Mouse (Mus musculus): ENCODE results near the gene Tagap1.
"Not testable (repeated sequence)": the region's sequence is repeated elsewhere in the genome, so short reads cannot be mapped to it uniquely, and the experiment has no call there.

Gene Tagap1

GRCm38 (mm10) chr17:6960776-6961175, at the start of gene Tagap1:
Gene Tagap1, minus strand, starts transcription at chr17:6961156.
- peak in 1 of 2 experiments; percentile 40 for DNase-seq

DNA sequence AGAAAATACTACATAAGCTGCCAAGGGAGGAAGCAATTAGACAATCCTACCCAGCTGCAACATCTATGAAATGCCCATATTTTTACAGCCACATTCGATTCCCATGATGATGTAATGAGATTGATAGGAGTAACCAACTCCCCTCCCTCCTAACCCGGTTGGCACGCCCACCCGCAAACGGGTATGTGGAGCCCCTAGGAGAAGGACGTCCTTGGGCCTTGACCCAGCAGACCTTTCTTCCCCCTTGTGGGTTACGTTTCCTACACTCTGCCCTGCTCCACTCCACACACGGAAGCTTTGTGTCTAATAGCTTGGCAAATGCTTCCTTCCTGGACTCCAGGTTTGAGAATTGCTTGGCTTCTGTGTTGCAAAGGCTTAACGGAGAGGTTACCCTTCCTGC, 48.9 kb upstream of the Tagap1 start:
- DNase-seq, result not testable (repeated sequence)

- not testable (repeated sequence) for DNase-seq
Observed at GRCm38 (mm10) chr17:7009440-7009839, 48.5 kb upstream of the Tagap1 start.

DNA sequence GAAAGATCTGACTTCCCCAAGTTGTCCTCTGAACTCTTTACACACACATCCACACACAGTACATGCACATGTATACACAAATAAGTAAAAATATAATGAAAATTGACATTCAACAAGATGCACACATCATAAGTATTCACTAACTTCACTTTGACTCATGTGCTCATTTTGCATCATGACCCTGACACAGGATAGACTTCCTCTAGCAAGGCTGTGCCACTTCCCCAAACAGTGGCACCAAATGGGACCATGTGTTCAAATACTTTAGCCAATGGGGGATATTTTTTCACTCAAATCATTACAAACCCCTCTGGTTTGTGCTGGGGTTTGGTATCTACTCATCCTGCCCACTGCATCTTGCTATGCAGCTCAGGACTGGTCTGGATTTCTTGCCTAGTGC, 47.9 kb upstream of the Tagap1 start:
- not testable (repeated sequence) for DNase-seq

DNA sequence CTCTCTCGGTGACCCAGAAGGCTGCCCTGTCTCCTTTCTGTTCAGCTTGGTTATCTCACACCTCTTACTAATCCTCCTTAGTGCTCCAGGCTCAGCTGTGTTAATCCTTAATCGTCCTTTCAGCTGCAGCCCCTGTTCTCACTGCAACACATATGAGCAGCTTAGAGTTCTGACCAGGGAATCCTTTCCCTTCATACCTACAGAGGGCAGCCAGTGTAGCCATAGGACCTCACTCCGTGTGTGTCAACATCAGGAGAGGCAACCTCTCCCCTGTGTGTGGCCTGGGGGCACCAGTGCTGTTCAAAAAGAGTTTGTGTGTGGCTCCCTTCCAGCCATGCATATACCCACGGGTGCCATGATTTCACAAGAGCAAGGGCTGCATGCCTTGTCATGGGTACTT, 44.7 kb upstream of the Tagap1 start:
- DNase-seq, result not testable (repeated sequence)

DNA sequence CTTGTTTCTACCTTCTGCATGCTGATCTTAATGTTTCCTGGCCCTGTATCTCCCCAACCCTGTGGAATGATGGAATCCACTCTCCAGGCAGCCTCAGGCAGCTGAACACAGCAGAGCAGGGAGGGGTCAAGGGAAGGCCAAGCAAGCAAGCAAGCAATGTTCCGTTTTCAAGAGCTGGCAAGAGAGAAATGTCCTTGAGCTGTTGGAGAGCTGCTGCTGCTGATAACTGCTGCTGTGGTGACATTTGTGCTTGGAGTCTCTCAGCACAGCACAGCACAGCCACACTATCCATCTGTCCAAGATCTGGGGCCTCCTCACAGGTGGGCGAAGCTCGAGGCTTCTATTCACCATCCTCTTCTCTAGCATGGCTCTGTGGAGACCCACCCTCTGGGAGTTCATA, 42.4 kb upstream of the Tagap1 start:
- not testable (repeated sequence) for DNase-seq

DNA sequence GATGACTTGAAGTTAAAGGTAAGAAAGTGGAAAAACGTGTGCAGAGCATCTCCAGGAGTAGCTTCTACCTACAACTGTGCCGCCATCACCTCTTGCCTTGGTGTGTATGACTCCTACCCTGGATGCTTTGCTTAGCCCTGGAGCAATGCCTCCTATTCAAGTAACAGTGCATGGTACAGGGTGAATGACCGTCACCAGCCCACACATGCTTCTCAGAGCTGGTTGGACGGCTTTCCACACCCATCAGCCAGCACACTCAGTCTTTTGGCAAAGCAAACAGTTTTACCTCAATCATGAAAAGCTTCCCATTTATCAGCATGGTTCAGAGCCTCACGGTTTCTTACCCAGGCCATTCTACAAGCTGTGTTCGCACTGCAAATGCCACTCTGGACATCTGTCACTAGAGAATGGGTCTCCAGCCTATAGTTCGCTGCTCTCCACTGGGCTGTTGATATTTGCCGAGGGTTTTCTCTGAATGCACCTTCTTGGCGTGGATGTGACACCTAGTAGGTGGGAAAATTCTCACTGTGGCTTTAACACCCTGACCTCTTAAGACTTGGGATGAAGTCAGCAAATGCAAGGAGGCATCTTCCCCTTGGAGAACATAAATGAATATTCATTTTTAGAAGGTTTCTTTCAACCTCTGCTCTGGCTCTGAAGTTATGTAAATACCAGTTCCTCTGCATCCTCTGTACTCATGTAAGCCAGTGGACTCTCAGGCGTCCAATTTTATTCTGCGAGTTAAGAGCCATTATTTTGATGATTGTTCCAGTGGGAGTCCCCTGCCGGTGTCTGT, 41.0 kb upstream of the Tagap1 start:
- DNase-seq, result not testable (repeated sequence)

GRCm38 (mm10) chr17:6997778-6998490, 37.0 kb upstream of the Tagap1 start:
- not testable (repeated sequence) for DNase-seq

GRCm38 (mm10) chr17:6996826-6997225, 35.9 kb upstream of the Tagap1 start:
- not testable (repeated sequence) for DNase-seq

DNA sequence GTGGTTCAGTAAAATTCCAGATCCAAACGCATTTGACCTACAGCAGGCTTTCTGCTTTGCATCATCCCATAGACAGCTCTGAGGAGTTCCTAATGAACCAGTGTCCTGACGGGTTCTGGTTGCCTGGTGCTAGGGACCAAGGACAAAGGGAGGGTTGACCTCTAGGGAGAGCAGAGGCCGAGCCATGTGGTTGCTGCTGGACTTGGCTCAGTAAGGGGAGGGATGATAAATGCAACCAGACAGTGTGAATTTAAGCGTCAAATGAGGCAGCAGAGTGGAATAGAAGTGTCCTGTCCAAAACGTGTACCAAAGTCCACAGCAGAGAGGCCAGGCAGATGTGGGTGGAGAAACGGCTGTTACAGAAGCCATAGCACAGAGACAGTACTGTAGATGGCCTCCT, 34.5 kb upstream of the Tagap1 start:
- DNase-seq, result not testable (repeated sequence)

DNA sequence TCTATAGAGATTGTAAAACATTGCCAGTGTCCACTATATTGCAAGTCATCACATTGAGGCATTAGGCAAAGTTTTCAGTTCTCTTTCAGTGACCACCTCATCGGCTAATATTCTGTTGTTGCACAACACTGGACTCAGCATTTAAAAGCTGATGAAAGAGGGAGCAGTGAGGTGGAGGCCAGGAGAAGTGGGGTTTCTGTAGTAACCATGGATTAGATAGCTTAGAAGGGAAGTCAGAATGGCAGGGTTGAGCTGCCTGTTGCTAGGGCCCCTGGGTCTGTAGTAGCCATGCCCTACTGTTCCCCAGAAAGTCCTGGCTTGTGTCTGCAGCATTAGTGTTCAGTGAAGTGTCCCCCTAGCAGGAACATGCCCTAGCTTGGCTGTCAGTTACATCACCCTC, 25.2 kb upstream of the Tagap1 start:
- DNase-seq, result not testable (repeated sequence)

- DNase-seq, result not testable (repeated sequence)
Observed at GRCm38 (mm10) chr17:6980144-6980543, 19.2 kb upstream of the Tagap1 start.

DNA sequence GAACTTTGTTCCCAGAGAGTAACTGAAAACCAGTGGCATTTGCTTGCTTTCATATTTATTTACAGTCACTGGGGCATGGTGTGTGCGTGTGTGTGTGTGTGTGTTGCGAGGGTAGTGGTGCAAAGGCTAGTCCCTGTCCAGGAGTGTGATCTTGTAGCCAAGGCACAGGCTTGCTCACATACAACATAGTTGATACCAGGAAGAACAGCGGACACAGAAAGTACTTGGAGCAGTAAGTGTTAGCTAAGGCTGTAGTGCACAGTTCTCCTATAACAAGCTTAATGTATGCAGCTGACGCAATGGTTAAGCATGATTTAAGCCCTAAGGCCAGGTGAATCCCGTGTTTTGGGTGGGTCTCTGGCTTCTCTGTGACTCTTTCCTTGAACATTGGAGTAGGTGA, 18.4 kb upstream of the Tagap1 start:
- DNase-seq, result peak in 1 of 2 experiments; percentile 27

GRCm38 (mm10) chr17:6978287-6979248, 17.6 kb upstream of the Tagap1 start, which contains the start of gene Gm49721:
Gene Gm49721, plus strand, starts transcription at chr17:6978904.
- DNase-seq, result peak; percentile 76 to 78

DNA sequence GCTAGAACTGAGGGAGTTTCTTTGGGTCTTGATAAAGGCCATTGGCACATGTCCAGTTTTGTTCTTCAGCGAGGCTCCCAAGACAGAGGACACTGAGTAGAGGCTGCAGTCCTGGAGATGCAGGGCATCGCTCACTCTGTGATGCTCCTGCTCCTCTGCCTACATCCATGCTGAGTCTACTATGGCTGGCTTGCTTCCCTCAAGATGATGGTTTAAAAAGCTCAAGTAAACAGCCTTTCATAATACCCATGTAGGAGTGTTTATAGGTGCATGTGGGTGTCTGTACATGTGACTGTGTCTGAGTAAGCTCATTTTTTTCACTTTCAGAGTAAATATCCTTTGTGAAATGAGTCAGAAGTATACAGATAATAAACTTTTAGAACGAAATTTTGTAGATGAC, 14.0 kb upstream of the Tagap1 start:
- DNase-seq, result not testable (repeated sequence)

GRCm38 (mm10) chr17:6972836-6973396, 12.0 kb upstream of the Tagap1 start:
- DNase-seq, result not testable (repeated sequence)

DNA sequence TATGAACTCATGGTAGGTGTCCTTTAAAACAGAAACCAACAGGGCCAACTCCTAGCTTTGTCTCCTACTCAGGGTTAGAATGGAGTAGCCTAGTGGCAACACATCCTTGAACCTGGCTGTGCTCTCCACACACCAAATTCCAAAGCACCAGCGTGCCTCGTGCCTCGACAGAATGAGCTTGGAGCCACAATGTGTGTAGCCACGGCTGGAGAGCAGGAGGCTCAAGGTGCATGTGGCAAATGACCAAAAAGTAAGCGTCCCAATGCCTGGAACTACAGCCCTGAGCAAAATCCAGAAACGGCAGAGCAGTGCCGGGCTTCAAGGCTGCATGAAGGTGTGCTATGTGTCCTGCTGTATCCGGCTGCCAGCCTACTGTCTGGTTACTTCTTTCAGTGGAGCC, 10.3 kb upstream of the Tagap1 start:
- peak; percentile 33 to 43 for DNase-seq

DNA sequence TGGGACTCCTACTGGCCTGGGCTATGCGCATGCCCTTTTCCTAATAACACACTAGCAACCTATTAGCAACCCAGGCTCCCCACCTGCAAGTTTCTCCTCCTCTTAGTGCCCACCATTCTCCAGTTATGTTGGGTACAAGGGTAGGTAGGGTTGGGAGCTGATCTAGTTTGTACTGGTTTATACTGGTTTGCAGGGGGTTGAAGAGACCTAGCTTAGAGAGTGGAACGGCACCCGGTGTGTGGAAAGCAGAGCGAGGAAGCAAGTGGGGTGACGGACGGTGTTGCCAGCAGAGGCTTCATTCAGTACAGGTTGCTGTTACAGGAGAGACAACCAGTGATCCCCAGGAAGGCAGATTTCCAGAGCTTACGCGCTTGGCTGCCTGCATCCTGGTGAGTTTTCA, 9.4 kb upstream of the Tagap1 start, which contains the start of gene Rnaset2b:
Gene Rnaset2b, plus strand, starts transcription at position 301 of the 400 bp plus-strand sequence.
- DNase-seq, result not testable (repeated sequence)

GRCm38 (mm10) chr17:6967673-6968072, 6.7 kb upstream of the Tagap1 start:
- DNase-seq, result not testable (repeated sequence)

- peak; percentile 43 to 51 for DNase-seq
Observed at GRCm38 (mm10) chr17:6965364-6965763, 4.4 kb upstream of the Tagap1 start.

DNA sequence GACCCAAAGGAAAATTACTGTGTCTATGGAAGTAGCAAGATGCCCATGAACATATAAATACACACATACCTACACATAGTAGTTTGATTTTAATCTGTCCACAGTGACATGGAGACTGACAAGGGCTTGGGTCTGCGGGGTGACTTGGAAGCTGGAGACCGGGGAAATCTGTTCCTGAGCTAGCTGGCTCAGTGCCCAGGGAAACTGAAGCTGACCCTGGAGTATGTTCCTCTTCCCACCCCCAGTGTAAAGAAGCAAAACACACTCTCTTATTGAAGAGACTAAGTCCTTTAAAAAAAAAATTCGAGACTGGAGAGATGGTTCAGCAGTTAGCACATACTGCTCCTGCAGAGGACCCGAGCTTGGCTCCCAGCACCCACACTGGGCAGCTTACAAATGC, 2.0 kb upstream of the Tagap1 start:
- DNase-seq, result peak in 1 of 2 experiments; percentile 48

DNA sequence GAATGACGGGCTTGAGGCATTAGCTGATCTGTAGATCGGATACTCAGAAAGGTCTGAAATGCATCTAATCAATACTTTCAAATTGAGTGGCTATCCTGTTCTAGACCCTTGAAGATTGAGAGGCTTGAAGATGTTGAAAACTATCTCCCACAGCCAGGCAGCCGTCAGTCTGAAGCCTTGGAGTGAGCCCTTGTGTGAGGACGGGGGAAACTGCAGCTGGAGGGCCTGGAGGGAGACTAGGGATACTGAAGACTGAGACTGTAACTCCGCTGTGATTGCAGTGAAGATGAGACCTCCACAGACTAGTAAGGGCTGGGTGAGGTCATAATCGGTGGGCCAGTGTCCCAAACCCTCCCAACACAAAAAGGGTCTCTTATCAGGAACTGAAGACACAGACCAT, 1.4 kb upstream of the Tagap1 start:
- not testable (repeated sequence) for DNase-seq

All from kidney, postnatal 36 days (tissue).